Mouse (Mus musculus) bone marrow, adult 2 months (tissue): ENCODE results near the gene Rela.

ENCODE experiments used
- CTCF ChIP-seq: fragments of 200-500 bp; IDR thresholded peaks from 2 replicates; pipeline ENCODE4 v1.5.1; 2011; ENCODE audit warnings: low read length, control low read depth; ENCODE audit not compliant: control insufficient read depth, insufficient read depth
- POLR2A ChIP-seq: fragments of 200-500 bp; IDR thresholded peaks from 2 replicates; pipeline ENCODE4 v1.6.1; 2011; ENCODE audit warnings: low read depth, mild to moderate bottlenecking, control low read depth, low read length, borderline replicate concordance; ENCODE audit not compliant: control insufficient read depth

DNA sequence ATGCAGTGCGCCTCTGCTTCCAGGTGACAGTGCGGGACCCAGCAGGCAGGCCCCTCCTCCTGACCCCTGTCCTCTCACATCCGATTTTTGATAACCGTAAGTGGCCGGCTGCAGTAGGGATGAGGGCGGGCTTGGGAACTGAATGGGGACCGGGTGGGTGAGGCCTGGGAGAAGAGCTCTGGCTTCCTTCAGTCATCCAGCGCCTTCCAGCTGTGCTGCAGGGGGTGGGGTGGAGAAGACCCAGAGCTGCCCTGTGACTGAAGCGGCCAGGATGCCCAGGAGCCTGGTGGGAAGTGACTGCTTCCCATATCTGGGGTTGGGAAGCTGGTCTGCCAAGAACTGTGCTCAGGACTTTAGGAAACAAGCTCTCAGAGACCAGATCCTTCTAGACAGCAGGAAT, 3.1 kb downstream of the Rela start:
- TF ChIP-seq CTCF (no peak), POLR2A (no peak)
